Mouse (Mus musculus) forebrain, embryonic 11.5 days (tissue): ENCODE results near the gene Sec14l1. TPM values are rescaled to one million over a fixed set of nuclear protein-coding genes. Genes with fewer than 3 reads are reported as not detected.
A peak's percentile ranks its signal among the peaks of the same experiment; 100 is the strongest.
"Not testable (repeated sequence)": the region's sequence is repeated elsewhere in the genome, so short reads cannot be mapped to it uniquely, and the experiment has no call there.

Experiments
- ATAC-seq: fragments of 200-750 bp; cut with Nextera tagmentation; replicated peaks from 2 replicates; pipeline ENCODE4 v1.8.0; 2017; ENCODE audit warnings: moderate TSS enrichment; ENCODE audit not compliant: low FRiP score
- DNase-seq: peaks from one replicate; pipeline ENCODE4 v3.0.0-alpha.2; 2017; ENCODE audit warnings: low spot score
- H3K27ac ChIP-seq: fragments of 300-500 bp; sonication (generic); 2 replicates; pipeline ENCODE4 v1.5.1; 2014; ENCODE audit warnings: low read depth, low read length
- H3K27me3 ChIP-seq: fragments of 300-500 bp; sonication (generic); 2 replicates; pipeline ENCODE4 v1.6.1; 2014; ENCODE audit warnings: mild to moderate bottlenecking, low read length, mixed read lengths; ENCODE audit not compliant: control insufficient read depth, insufficient read depth
- H3K36me3 ChIP-seq: fragments of 300-500 bp; sonication (generic); 2 replicates; pipeline ENCODE4 v1.6.1; 2014; ENCODE audit warnings: mild to moderate bottlenecking, low read length, moderate library complexity, mixed read lengths; ENCODE audit not compliant: control insufficient read depth, insufficient read depth
- H3K4me1 ChIP-seq: fragments of 300-500 bp; sonication (generic); replicated peaks from 2 replicates; pipeline ENCODE4 v1.6.1; 2014; ENCODE audit warnings: low read length, mixed read lengths; ENCODE audit not compliant: control insufficient read depth, insufficient read depth
- H3K4me2 ChIP-seq: fragments of 300-500 bp; sonication (generic); 2 replicates; pipeline ENCODE4 v1.6.1; 2014; ENCODE audit warnings: low read depth, mild to moderate bottlenecking, low read length, moderate library complexity, mixed read lengths; ENCODE audit not compliant: severe bottlenecking
- H3K4me3 ChIP-seq: fragments of 300-500 bp; sonication (generic); 2 replicates; pipeline ENCODE4 v1.5.1; 2014; ENCODE audit warnings: low read depth, low read length
- H3K9ac ChIP-seq: fragments of 300-500 bp; sonication (generic); 2 replicates; pipeline ENCODE4 v1.6.1; 2014; ENCODE audit warnings: low read length
- H3K9me3 ChIP-seq: fragments of 300-500 bp; sonication (generic); 2 replicates; pipeline ENCODE4 v1.6.1; 2016; ENCODE audit warnings: low read length, mixed read lengths; ENCODE audit not compliant: control insufficient read depth
- WGBS: fragments of 180-500 bp; shearing (Covaris S2); extraction: QIAGEN DNeasy Blood & Tissue Kit; methylation state at CpG from one replicate; pipeline ENCODE4 v1.1.7; 2014; 5-methylcytosine and 5-hydroxymethylcytosine counted together
- polyA plus RNA-seq: library from polyadenylated mRNA; unstranded; fragments of >200 nt; fragmentation: Nextera tagmentation; extraction: Ambion mirVana; gene quantifications from 2 replicates; pipeline ENCODE4 v1.2.1, GENCODE M21; 2014

Sec14l1 gene
- 36.8 and 40.6 TPM in 2 replicates for polyA plus RNA-seq

DNA sequence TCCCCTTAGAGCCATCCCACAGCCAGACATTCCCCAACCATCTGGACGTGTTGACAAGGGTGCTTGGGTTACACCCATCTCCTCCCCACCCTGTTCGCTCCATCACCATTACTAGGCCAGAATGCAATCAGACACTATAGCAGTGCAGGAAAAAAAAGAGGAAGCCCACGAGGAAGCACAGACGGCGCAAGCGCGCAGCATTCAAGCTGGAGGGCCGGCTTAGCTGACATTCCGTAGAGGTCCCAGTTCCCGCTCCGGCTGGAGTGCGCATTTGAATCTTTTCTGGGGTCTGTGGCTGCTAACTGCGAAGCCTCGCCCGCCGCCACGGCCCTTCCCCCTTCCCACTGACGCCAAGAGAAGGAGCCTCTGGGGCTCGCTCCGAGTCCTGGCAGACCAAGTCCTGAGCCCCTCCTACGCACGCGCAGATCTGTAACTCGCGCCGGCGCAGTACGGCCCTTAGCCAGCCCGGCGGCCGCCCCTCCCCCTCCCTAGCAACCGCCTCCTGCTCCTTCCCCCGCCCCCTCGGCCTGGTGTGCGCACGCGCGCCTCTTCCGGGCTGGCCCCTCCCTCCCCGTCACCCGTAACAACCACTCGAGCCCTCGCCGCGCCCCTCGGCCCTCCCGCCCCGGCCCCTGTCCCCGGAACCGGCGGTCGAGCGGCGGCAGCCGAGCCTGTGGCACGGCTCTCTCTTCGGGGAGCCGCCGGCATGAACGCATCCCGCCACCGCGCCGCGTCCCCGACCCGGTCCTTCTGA lies at the start of gene Sec14l1:
Gene Sec14l1 (plus strand): TSS at position 577 of the 754 bp plus-strand sequence.
- Histone ChIP-seq H3K4me3 (peak within 1 kb of the TSS; percentile 82), H3K4me1 (peaks cover 5% of the 10 kb centered on the region; the same call in 1 of the 2 replicates), H3K4me2 (peak within 1 kb of the TSS; percentile 78), H3K36me3 (no peaks in the 10 kb centered on the region), H3K9me3 (no peaks in the 10 kb centered on the region), H3K27ac (peak within 1 kb of the TSS; percentile 97), H3K9ac (peak within 1 kb of the TSS; percentile 82), H3K27me3 (no peaks in the 10 kb centered on the region)
- WGBS: under 1% methylated on average over 66 of the region's 67 CpGs
- DNase-seq (peak; percentile 100), ATAC-seq (peak; percentile 96)

DNA sequence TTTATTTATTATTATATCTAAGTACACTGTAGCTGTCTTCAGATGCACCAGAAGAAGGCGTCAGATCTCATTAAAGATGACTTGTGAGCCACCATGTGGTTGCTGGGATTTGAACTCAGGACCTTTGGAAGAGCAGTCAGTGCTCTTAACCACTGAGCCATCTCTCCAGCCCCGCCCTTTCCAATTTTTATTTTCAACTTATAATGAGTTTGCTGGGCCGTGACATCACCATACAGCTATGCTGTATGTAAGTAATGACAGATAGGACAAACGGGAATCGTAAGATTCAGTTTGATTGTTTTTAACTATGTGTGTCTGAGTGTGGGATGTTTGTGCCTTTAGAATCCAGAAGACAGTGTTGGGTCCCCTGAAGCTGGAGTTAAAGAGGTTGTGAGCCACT lies 49.4 kb upstream of the Sec14l1 start:
- H3K4me2 ChIP-seq, H3K4me3 ChIP-seq, H3K9ac ChIP-seq, H3K4me1 ChIP-seq, H3K36me3 ChIP-seq, DNase-seq, ATAC-seq, H3K27ac ChIP-seq, H3K27me3 ChIP-seq, H3K9me3 ChIP-seq: not testable (repeated sequence)
- WGBS: 86% methylated on average over 5 of the region's 5 CpGs

DNA sequence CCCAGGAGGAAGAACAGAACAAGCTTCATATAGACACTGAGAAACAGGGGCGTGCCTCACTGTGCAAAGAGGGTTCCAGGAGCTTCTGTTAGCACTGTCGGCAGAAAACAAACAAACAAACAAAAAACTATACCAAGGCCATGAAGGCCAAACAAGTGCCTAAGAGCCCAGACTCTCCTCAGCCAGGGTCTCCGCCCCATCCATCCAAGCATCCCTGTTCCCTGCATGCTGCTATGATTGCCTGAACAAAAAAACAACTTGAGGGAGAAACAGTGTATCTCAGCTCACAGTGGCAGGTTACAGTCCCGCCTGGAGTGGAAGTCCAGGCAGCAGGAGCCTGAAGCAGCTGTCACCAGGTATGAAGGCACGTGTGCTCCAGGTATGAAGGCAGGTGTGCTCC lies 48.2 kb upstream of the Sec14l1 start:
- ATAC-seq (no peak), DNase-seq (no peak)
- no peaks in the 10 kb centered on the region; the same call in 1 of the 2 replicates for H3K27me3 ChIP-seq
- H3K4me2 ChIP-seq: no peak overlapping the region
- no peaks in the 10 kb centered on the region for H3K4me1 ChIP-seq
- H3K4me3 ChIP-seq: no peak overlapping the region
- no peaks in the 10 kb centered on the region for H3K36me3 ChIP-seq
- H3K27ac ChIP-seq: no peak overlapping the region
- H3K9ac ChIP-seq: no peak overlapping the region
- WGBS: 77% methylated on average over 5 of the region's 5 CpGs
- no peaks in the 10 kb centered on the region for H3K9me3 ChIP-seq

DNA sequence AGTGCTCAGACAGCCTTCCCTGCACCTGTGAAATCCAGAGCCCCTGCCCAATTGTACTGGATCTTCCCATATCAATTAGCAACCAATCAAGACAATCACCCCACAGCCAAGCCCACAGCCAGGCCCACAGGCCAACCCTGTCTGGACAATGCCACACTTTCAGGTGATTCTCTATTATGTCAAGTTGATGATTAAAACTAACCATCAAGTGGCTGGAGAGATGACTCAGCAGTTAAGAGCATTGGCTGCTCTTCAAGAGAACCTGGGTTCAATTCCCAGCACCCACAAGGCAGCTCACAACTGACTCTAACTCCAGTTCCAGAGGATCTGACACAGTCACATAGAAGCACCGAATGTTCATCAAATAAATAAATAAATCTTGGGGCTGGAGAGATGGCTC lies 46.6 kb upstream of the Sec14l1 start:
- Histone ChIP-seq H3K4me3 (no peak overlapping the region), H3K4me2 (no peak overlapping the region), H3K27ac (no peak overlapping the region), H3K9ac (no peak overlapping the region), H3K9me3 (no peaks in the 10 kb centered on the region), H3K27me3 (no peaks in the 10 kb centered on the region; the same call in 1 of the 2 replicates), H3K36me3 (no peaks in the 10 kb centered on the region), H3K4me1 (no peaks in the 10 kb centered on the region)
- 97% methylated on average over 1 of the region's 1 CpGs for WGBS
- ATAC-seq (no peak), DNase-seq (no peak)

DNA sequence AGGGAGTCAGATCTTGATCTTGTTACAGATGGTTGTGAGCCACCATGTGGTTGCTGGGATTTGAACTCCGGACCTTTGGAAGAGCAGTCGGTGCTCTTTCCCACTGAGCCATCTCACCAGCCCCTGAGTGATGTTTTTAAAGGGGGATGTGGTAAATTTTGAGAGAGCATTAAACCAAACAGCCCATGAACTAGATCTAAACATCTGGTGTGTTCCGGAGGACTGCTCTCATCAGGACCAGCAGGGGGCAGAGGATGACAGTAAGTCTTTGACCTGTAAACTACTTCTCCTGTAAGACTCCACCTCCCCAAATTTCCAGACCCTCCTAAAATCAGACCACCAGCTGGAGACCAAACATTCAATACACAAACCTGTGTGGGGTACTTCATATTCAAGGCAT lies 45.9 kb upstream of the Sec14l1 start:
- Histone ChIP-seq H3K4me3 (no peak overlapping the region), H3K9me3 (no peaks in the 10 kb centered on the region), H3K27ac (no peak overlapping the region), H3K4me1 (no peaks in the 10 kb centered on the region), H3K4me2 (no peak overlapping the region), H3K36me3 (no peaks in the 10 kb centered on the region), H3K9ac (no peak overlapping the region), H3K27me3 (no peaks in the 10 kb centered on the region; the same call in 1 of the 2 replicates)
- no peak for DNase-seq
- WGBS: 81% methylated on average over 3 of the region's 3 CpGs
- ATAC-seq: no peak

DNA sequence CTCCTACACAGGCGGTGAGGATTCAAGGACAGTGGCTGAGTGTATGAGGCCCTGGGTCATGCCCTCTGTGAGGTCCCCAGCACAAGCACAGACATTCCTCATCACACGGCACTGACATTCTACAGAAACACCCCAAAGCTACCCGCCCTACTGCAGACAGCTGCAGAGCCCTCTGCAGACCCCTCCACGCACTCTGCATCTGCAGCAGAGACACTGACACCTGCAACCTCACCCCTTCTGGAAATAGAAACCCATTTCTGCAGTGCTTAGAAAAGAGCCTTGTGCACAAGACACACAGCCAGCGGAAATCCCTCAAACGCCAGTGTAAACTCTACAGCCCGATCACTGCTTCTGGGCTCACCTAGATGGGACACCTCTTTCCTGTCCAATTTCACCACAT lies 44.3 kb upstream of the Sec14l1 start:
- H3K4me3 ChIP-seq: no peak overlapping the region
- no peaks in the 10 kb centered on the region for H3K36me3 ChIP-seq
- WGBS: 86% methylated on average over 7 of the region's 7 CpGs
- ATAC-seq: no peak
- no peaks in the 10 kb centered on the region for H3K9me3 ChIP-seq
- H3K27ac ChIP-seq: no peak overlapping the region
- H3K27me3 ChIP-seq: no peaks in the 10 kb centered on the region; the same call in 1 of the 2 replicates
- H3K9ac ChIP-seq: no peak overlapping the region
- no peaks in the 10 kb centered on the region for H3K4me1 ChIP-seq
- H3K4me2 ChIP-seq: no peak overlapping the region
- DNase-seq: no peak

DNA sequence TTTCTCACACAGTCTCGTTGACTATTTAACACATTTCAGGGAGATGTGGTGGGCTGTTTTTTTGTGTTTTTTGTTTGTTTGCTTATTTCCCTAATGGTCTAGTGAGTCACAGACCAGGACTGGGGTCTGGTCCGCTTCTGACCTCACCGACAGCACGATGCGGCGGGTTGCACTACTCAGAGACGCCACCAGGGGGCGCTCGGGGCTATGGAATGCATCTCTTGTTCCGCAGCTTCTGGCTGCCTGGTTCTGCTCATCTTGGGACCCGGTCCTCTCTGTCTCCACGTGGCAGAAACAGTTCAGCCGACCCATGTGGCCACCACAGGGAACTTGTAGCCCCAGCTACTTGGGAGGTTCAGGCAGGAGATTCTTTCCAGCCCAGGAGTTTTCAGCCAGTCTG lies 42.8 kb upstream of the Sec14l1 start:
- Histone ChIP-seq H3K27me3 (no peaks in the 10 kb centered on the region; the same call in 1 of the 2 replicates), H3K36me3 (no peaks in the 10 kb centered on the region), H3K9ac (0 out of 2 replicates have a peak overlapping the region, but pooled peaks have one; percentile 7), H3K4me1 (peaks cover 7% of the 10 kb centered on the region), H3K4me2 (no peak overlapping the region), H3K9me3 (no peaks in the 10 kb centered on the region), H3K4me3 (no peak overlapping the region), H3K27ac (no peak overlapping the region)
- no peak for ATAC-seq
- peak; percentile 95 for DNase-seq
- WGBS: 1% methylated on average over 13 of the region's 13 CpGs

DNA sequence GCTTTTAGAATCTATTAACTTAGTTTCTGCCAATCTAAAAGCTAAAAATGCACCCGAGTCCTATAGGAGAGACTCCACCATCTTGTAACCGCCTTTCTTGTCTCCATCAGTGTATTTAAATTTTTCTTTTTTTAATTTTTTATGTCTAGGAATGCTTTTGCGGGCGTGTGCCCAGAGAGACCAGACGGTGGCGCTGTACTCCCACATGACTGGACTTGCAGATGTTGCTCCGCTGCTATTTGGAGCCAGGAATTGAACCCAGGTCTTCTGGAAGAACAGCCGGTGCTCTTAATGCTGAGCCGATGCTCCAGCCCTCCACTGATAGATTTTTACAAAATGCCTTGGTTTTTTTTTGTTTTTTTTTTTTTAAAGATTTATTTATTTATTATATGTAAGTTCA lies 41.5 kb upstream of the Sec14l1 start:
- no peak overlapping the region for H3K4me3 ChIP-seq
- no peaks in the 10 kb centered on the region; the same call in 1 of the 2 replicates for H3K27me3 ChIP-seq
- H3K9me3 ChIP-seq: no peaks in the 10 kb centered on the region
- H3K36me3 ChIP-seq: no peaks in the 10 kb centered on the region; the same call in 1 of the 2 replicates
- DNase-seq (no peak), ATAC-seq (no peak)
- H3K9ac ChIP-seq: no peak overlapping the region
- 94% methylated on average over 9 of the region's 9 CpGs for WGBS
- no peak overlapping the region for H3K27ac ChIP-seq
- H3K4me2 ChIP-seq: no peak overlapping the region
- H3K4me1 ChIP-seq: peaks cover 14% of the 10 kb centered on the region
